Mouse (Mus musculus) heart, adult 2 months (tissue): ENCODE measurements around the gene Irx2. TPM values are rescaled to one million over a fixed set of nuclear protein-coding genes. Genes with fewer than 3 reads are reported as not detected.

ENCODE experiments used
- DNase-seq, 2 experiments: peaks; one replicate each; pipeline ENCODE4 v3.0.0; 2021
- H3K27ac ChIP-seq: fragments of 200-600 bp; 2 replicates; pipeline ENCODE4 v1.8.1; 2022
- H3K27me3 ChIP-seq: fragments of 200-500 bp; 2 replicates; pipeline ENCODE4 v1.6.1; 2012; ENCODE audit warnings: mild to moderate bottlenecking, low read length, inconsistent platforms, mixed read lengths; ENCODE audit not compliant: control insufficient read depth, insufficient read depth
- H3K36me3 ChIP-seq: fragments of 200-500 bp; 2 replicates; pipeline ENCODE4 v1.6.1; 2012; ENCODE audit warnings: low read length, inconsistent platforms; ENCODE audit not compliant: control insufficient read depth, insufficient read depth
- H3K4me1 ChIP-seq: fragments of 200-500 bp; 2 replicates; pipeline ENCODE4 v1.6.1; 2011; ENCODE audit warnings: low read length; ENCODE audit not compliant: control insufficient read depth, insufficient read depth
- H3K4me3 ChIP-seq: fragments of 200-600 bp; 2 replicates; pipeline ENCODE4 v1.8.1; 2022
- H3K79me2 ChIP-seq: fragments of 200-500 bp; replicated peaks from 2 replicates; pipeline ENCODE4 v1.6.1; 2012; ENCODE audit warnings: mild to moderate bottlenecking, inconsistent platforms, low read length, moderate library complexity, mixed read lengths; ENCODE audit not compliant: control insufficient read depth, insufficient read depth
- H3K9ac ChIP-seq: fragments of 200-500 bp; 2 replicates; pipeline ENCODE4 v1.6.1; 2012; ENCODE audit warnings: low read depth, mild to moderate bottlenecking, control low read depth, inconsistent platforms, low read length, mixed read lengths
- CTCF ChIP-seq: fragments of 200-600 bp; IDR thresholded peaks from 2 replicates; pipeline ENCODE4 v1.8.1; 2022; ENCODE audit warnings: antibody characterized with exemption, mild to moderate bottlenecking, moderate library complexity
- EP300 ChIP-seq: fragments of 200-500 bp; IDR thresholded peaks from 2 replicates; pipeline ENCODE4 v1.6.1; 2011; ENCODE audit warnings: low read depth, low read length, control low read depth; ENCODE audit not compliant: insufficient read depth
- POLR2A ChIP-seq: fragments of 200-500 bp; IDR thresholded peaks from 2 replicates; pipeline ENCODE4 v1.6.1; 2011; ENCODE audit warnings: mild to moderate bottlenecking, low read depth, low read length, control low read depth; ENCODE audit not compliant: insufficient read depth
- WGBS: fragments of 180-500 bp; shearing (Covaris S2); methylation state at CpG from one replicate; pipeline ENCODE4 v1.1.7; 2018; 5-methylcytosine and 5-hydroxymethylcytosine counted together
- intact Hi-C: fragments of 180-260 bp; cut with DNase I; formaldehyde crosslinking; loops from one replicate; pipeline ENCODE4 v1.15.1; 2025
- polyA plus RNA-seq: library from polyadenylated mRNA; depleted of rRNA; stranded (reverse); fragments of >200 nt; gene quantifications from 2 replicates; pipeline ENCODE4 v1.2.3, GENCODE M21; 2012
- total RNA-seq, 2 experiments: library from RNA; stranded (reverse); gene quantifications; 2 replicates each; pipeline ENCODE4 v1.2.3; 2021

The Irx2 gene
- total and polyA plus RNA-seq, 3 experiments, result 3.8 to 4.8 (median 4.5) TPM

- no peaks in the 10 kb centered on the region for H3K4me1 ChIP-seq
- intact Hi-C loops, result no loop called here
- H3K4me3 ChIP-seq, result peak overlapping the region; percentile 40
- H3K36me3 ChIP-seq, result no peaks in the 10 kb centered on the region
- no peak overlapping the region for H3K9ac ChIP-seq
- peaks cover 31% of the 10 kb centered on the region for H3K27me3 ChIP-seq
- peak in 1 of 2 experiments; percentile 28 for DNase-seq
- no peak overlapping the region for H3K27ac ChIP-seq
- WGBS, result 3% methylated on average over 42 of the region's 42 CpGs
- H3K79me2 ChIP-seq, result no peaks in the 10 kb centered on the region
- TF ChIP-seq POLR2A (no peak), CTCF (peak; percentile 24), EP300 (no peak)
Observed at GRCm38 (mm10) chr13:72627391-72628321, 964 bp upstream of the Irx2 start.

- intact Hi-C loops, result no loop called here
- peak in 1 of 2 experiments; percentile 36 for DNase-seq
- H3K27me3 ChIP-seq, result peaks cover 24% of the 10 kb centered on the region
Observed at GRCm38 (mm10) chr13:72628935-72629631, 463 bp downstream of the Irx2 start.

GRCm38 (mm10) chr13:72629806-72630205 lies 1.2 kb downstream of the Irx2 start:
- no peak overlapping the region for H3K27ac ChIP-seq
- H3K9ac ChIP-seq, result no peak overlapping the region
- H3K4me1 ChIP-seq, result no peaks in the 10 kb centered on the region
- no peaks in the 10 kb centered on the region for H3K36me3 ChIP-seq
- 17% methylated on average over 13 of the region's 13 CpGs for WGBS
- intact Hi-C loops, result no loop called here
- TF ChIP-seq CTCF, result no peak
- no peak for TF ChIP-seq POLR2A
- no peak for TF ChIP-seq EP300
- peaks cover 24% of the 10 kb centered on the region for H3K27me3 ChIP-seq
- no peaks in the 10 kb centered on the region for H3K79me2 ChIP-seq
- no peak overlapping the region for H3K4me3 ChIP-seq
- peak in 1 of 2 experiments; percentile 21 for DNase-seq

More at GRCm38 (mm10) chr13:72628935-72629631, 463 bp downstream of the Irx2 start:
- Histone ChIP-seq H3K27ac (no peak overlapping the region), H3K79me2 (no peaks in the 10 kb centered on the region), H3K4me1 (no peaks in the 10 kb centered on the region), H3K9ac (peak overlapping the region; percentile 49), H3K4me3 (peak overlapping the region; percentile 40), H3K36me3 (no peaks in the 10 kb centered on the region)
- TF ChIP-seq POLR2A (no peak), CTCF (no peak), EP300 (no peak)
- WGBS, result under 1% methylated on average over 69 of the region's 88 CpGs

- Histone ChIP-seq H3K27me3 (peaks cover 18% of the 10 kb centered on the region), H3K79me2 (no peaks in the 10 kb centered on the region), H3K9ac (no peak overlapping the region), H3K27ac (no peak overlapping the region), H3K4me3 (no peak overlapping the region), H3K36me3 (no peaks in the 10 kb centered on the region), H3K4me1 (no peaks in the 10 kb centered on the region)
- no peak for TF ChIP-seq POLR2A
- TF ChIP-seq CTCF, result no peak
- TF ChIP-seq EP300, result no peak
- intact Hi-C loops, result no loop called here
- no peak for DNase-seq
- WGBS, result 14% methylated on average over 60 of the region's 60 CpGs
Observed at GRCm38 (mm10) chr13:72630501-72631372, 2.1 kb downstream of the Irx2 start.

- Histone ChIP-seq H3K4me1 (no peaks in the 10 kb centered on the region), H3K27ac (no peak overlapping the region), H3K4me3 (no peak overlapping the region), H3K36me3 (no peaks in the 10 kb centered on the region), H3K27me3 (peaks cover 19% of the 10 kb centered on the region), H3K9ac (peak overlapping the region; percentile 8; the same call in 1 of the 2 replicates), H3K79me2 (no peaks in the 10 kb centered on the region)
- 7% methylated on average over 62 of the region's 62 CpGs for WGBS
- no peak for TF ChIP-seq POLR2A
- 0 out of 2 replicates have a peak, but pooled peaks have one; percentile 2 for TF ChIP-seq CTCF
- DNase-seq, result peak in 1 of 2 experiments; percentile 25
- intact Hi-C loops, result no loop called here
Observed at GRCm38 (mm10) chr13:72631373-72632021, 2.9 kb downstream of the Irx2 start.
